Mouse (Mus musculus) activated CD4-positive, CD25-positive, alpha-beta regulatory T cell, adult 4 months (primary cell): ENCODE measurements at regions not wholly inside any gene's neighbourhood (a gene's known extent, or its start where the extent isn't known, plus 50 kb on each side); places are given as distances from the start of the nearest gene placed in this dataset.

Experiments
- ATAC-seq: one replicate; pipeline ENCODE4 v1.8.0; 2017

DNA sequence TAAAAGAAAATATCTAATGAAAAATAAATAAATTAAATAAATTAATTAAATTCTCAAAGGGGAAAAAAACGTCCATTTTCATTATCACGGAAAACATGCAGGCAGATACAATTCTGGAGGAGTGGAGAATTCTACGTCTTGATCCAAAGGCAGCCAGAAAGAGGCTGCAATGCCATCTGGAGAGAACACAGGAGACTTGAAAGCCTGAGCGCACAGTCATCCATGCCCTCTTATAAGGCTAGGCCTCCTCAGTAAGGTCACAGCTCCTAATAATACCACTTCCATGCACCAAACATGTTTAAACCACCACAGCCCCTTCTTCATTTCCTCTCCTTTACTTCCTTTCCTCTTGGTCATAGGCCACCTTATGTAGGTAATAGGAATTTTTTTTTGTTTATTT is 307.1 kb downstream of the Etv1 start:
- ATAC-seq, result no peak

DNA sequence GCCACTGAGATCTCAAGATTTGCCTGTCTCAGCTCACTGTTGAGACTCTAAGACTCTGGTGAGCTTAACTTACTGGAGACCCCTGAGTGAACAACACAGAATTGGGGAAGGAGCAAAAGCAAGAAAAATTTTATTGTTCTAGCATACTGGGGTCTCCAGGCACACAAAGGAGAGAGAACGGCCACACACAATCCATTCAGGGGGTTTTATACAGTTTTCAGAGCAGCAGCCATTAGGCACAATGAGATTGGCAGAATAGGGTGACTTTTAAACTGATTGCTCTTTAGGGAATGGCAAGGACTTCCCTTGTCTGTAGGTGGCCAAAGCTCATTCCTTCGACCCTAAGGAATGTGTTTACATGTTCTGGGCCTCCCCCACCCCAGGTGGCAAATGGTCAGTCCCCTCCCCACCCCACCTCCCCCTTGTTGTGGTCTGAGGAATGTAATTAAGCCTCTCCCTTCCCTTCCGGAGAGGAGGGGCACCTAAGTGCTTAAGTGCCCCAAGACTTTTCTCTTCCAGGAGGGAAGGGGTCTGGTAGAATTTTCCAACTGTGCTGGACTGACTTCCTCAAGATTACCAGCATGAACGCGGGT is 315.6 kb downstream of the Etv1 start:
- no peak for ATAC-seq

DNA sequence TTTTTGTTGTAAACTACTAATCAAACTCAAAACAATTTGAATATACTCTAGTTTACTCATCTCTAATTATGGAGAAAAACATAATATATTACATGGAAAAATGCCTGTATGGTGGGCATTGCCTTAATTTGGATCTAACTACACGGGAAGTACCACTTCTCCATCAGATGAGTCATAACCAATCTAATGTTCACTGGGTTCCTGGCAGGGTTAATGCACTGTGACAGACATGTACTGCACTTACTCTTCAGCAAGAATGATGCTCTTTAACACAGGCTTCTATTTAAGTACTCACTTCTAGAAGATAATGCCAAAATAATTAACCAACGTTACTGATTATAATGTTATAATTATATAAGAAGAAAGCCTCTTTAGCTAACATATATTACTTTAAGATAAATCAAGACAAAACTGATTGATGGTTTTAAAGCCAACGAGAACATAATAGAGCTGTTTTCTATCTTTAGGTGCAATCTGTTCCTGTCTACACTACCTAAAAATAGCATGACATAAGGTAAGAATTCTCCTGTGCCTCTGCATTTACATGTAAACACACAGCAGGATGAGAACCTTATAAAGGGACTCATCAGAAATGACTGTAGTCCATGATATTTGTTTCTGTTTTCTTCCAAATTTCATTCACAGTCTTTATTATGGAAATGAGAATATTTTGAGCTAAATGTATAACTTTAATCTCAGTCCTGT is 344.4 kb downstream of the Etv1 start:
- ATAC-seq, result no peak

DNA sequence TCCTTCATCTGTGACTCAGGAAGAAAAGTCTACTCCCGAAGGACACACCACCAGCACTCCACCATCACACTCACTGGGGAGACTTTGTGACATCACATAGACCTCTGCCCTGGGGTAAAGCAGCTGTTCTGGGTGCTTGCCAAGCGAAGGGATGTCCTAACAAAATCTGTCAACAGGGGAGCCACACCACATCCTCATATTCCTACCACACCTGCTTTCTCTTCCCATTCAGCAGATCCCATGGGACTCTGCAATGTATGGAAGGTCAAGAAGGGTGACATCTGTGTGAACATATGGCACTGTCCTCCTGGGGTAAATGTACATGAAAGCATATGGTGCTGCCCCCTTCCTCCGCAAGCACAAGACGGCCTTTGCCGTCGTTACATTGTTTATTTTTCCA is 375.5 kb downstream of the Etv1 start:
- no peak for ATAC-seq

DNA sequence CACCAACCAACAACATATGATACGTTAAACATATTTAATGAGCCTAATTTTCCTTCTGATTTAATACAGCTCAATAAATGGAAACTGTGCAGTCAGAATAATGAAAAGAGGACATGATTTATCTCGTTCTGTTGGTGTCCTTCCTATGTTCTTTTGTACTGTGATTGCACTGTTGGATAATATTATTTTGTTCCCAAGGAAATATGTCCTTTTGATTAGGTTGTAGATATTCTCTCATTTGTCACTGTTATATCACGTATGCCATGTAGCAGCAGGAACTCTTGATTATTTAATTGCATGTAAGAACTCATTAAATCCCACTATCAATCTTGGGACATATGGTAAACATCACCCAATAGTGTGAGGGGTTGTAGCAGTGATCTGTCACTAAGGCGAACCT is 397.8 kb downstream of the Etv1 start:
- no peak for ATAC-seq

DNA sequence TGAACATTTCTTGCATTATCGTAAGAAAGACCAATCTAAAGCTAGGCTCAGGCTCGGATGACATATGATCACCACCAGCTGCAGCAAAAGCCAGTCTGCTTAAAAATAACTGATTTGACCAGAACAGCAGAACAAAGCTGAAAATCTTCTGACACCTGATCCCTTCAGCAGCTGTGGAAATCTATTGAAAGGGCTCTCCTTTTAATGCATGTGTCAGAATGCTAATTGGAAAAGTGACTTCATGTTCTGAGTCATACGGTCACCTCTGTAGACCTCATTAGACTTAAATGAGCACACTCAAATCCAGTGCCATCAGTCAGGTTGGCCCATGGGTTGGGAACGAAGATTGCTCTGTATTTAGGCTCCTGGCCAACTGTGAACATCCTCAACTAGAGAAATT is 444.9 kb downstream of the Etv1 start:
- ATAC-seq, result no peak

DNA sequence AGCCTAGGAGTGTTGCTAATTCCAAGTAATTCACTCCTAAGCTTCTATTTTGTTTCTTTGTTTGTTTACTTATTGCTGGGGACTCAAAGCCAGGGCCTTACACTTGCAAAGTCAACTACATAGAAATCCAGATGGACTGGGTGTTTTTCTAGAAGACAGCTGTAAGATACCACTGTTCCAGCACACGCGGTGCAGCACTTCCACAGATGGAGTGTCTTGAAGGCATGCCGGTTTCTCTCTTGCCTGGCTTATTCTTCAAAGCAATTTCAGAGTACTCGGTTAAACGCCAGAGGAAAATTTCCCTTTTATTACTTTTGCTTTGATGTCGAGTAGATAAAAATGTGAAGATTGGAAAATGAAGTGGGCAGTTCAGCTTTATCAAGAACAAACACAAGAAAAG is 477.4 kb downstream of the Etv1 start:
- ATAC-seq, result no peak

DNA sequence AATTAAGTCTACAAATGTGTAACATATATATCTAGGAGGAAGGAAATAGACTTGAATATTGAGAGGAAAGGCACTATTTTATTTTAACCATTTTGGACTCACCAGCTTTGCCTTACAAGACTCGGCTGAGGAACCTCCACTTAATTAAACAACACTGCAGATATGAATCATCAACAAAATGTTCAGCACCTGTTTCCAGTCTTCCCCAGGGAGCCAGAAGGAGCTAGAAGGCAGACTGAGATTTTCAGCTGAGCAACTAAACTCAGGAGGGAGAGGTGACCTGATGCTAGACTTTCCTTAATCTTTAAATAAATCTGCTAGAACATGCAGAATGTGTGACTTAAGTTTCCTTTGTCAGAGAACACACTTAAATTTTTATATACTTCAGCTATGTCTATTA is 478.4 kb downstream of the Etv1 start:
- no peak for ATAC-seq

DNA sequence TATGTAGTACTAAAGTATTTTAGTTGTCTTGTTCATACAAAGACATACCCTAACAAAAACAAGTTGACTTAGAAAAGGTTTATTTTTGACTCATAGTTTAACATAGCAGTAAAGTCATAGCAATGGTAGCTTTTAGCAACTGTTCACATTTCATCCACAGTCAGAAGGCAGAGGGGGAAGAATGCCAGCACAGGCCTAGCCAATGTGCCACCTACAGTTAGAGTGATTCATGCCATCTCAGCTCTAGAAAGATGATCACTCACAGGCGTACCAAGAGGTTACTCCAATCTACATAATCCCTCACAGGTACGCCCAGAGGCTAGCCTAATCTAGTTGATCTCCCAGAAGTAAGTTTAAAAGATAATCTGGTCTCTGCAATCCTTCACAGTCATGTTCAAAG is 510.5 kb downstream of the Etv1 start:
- ATAC-seq, result no peak

DNA sequence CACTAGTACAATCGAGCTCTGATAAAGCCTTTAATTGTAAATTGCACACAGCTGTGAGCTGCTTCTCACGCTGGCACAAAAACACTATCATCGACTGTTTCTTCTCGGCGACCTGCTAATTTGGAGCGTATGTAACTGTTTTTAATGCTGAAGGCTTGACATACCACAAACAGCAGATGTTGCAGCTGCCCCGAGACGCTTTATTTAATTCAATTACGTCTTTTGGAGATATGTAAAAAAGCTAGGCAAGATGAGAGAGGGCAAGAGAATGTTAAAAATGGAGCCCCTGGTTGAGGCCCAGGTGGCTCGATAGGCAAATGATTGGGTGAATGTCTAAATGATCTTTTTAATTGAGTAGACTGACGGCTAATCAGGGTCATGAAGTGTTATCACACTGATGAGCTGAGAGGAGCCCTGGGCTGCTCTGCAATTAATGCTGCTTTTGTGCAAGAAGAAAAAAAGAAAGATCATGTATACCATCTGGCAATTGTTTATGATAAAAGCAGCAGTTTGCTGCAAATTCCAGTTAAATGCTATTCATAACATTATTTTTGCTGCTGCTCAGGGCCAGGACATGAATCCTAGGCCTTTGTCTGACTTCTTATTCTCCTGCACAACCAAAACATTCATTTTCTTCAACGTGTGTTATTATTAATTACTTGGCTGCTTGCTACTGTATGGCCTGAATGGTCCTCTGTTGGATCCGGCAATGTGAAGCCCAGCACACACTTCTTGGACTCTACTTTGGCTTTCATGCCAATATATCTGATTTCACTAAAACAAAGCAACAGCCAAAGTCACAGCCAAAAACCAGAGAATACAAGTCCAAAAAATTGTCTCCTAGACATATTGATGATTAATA is 522.4 kb downstream of the Etv1 start:
- no peak for ATAC-seq

DNA sequence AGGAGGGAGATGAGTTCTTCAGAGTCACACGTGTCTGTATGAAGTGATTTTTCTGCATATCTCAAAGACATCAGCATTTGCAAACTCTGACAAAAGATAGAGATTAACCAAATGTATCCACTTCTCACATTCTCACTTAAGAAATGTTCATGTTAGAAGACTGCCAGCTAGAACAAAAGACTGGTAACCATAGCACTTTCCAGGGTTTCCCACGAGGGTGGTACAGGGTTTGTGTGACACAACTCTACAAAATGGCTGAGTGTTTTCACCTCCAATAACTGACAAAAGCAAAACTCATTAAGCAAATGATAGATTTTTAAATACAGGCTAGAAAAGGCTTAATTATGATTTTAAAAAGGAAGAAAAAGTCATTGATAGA is 523.0 kb downstream of the Etv1 start:
- ATAC-seq, result no peak

DNA sequence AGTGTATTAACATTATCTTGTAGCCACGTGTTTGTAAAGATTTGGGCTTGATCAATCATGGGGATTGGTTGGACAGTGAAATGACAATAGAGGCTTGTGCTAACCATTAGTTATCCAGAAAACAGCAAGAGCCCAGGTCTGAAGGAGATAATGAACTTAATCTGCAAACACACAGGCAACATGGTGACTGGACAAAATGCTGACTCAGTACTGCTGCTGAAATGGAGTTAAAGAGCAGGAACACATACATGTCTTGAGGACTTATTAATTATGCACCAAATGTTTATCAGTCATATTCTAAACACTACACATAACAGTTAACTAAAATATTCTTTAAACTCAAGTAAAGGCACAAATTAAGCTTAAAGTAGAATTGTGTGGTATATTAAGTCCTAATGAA is 528.6 kb downstream of the Etv1 start:
- no peak for ATAC-seq

DNA sequence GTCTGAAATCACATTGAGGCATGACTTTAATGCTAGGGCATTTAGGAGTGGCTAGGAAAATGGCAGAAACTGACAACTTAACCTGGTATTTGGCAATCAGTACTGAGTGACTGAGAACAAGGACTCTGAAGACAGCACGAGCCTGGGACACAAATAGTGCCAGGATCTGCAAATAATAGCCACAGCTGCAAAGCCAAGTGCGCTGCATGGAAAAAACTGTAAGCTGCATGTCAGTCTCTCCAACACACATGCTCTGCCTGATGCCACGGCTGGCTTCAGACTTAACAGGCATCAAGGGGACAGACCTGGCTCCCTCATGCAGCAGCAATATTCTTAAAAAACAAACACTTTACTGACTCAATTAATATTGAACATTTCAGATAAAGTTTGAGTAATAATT is 530.7 kb downstream of the Etv1 start:
- ATAC-seq, result no peak

DNA sequence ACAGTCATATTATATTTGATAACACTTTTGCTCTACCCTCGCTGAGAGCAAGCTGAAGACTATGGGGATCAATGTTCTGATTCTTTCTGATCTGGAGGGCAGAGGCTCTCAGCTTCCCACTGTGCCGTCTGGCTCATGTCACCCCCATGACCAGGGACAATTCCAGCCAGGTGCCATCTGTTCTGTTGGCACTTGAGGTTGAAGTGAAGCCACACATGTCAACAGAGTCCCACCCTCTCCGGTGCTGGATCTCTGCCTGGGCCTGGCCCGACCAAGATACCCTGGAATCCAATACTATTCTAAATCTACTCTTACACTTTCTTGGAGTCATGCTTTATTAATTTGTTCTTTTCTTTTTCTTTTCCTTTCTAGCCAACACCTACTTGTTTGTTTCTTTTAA is 538.0 kb downstream of the Etv1 start:
- no peak for ATAC-seq

DNA sequence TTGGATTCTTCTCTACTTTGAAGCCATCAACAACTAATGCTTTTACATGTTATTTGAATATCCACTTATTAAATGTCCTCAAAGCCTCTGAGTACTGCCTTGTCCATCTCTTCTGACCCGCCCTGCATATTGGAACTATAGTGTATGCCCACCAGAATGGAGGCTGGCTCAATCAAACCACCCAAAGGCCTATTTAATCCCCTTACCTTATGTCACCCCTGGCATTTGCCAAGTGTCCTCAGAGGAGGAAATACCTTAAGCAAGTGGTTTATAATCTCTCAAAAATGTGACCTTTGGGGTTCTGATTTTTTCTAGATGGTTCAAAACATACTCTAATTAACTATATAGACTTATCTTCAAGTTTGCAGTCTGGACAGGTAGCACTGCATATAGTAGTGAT is 542.3 kb downstream of the Etv1 start:
- ATAC-seq, result no peak

DNA sequence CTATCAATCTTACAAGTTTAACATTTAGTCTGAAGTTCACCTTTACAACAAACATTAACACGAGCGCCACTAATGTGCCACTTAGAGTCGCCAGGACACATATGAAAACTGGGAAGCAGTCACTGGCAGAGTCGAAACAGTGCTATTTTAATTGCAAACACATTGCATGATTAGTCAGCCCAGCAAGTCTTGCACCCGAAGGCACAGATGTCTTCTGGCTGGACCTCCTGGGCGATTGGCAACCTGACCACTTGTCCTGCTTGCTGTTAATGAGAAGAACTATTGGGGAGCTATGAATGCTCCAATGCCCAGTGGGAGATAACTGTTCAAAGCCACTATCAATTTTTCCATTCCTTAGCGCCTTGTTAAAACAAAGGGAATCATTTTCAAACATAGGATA is 547.0 kb downstream of the Etv1 start:
- ATAC-seq, result no peak

DNA sequence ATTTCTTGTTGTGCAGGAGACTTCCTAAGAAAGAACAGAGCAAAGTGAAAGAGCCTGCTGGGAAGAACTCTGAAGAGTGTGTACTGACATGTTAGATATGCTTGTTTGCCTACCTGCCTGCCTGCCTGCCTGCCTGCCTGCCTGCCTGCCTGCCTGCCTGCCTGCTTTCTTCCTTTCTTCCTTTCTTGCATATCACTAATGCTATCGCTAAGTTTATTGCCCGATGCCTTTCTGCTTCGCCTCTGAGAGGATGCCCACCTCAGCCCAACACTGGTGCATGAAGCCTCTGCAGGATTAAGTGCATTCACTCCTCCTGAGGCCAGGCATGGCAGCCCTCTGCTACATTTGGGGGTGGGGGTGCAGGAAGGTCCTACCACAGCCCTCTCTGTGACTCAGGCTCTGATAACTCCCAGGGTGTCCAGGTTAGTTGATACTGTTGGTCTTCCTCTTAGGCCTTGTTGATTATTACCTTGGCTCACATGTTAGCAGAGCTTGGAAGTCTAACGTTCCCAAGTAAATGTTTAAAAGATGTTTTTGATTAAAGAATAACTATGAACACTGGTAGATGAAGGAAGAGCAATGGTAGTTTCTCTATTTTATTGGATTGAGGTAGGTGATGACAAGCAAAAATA is 547.6 kb downstream of the Etv1 start:
- no peak for ATAC-seq

DNA sequence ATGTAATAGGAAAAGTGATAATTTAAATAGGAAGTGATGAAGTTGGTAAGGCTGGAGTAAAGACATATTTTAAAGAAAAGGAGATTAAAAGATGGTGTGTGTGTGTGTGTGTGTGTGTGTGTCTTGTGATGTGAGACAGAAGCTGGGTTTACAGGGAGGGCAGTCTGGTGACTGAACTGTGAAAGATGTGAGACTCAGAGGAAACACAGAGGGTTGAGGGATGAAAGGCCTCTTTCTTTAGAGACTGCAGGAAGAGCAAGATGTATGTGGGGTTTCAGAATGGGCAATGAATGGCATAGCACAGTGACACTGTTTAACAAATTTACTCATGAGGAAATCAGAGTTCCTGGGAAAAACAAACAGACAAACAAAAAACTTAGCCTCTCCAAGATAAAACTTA is 549.2 kb downstream of the Etv1 start:
- no peak for ATAC-seq

DNA sequence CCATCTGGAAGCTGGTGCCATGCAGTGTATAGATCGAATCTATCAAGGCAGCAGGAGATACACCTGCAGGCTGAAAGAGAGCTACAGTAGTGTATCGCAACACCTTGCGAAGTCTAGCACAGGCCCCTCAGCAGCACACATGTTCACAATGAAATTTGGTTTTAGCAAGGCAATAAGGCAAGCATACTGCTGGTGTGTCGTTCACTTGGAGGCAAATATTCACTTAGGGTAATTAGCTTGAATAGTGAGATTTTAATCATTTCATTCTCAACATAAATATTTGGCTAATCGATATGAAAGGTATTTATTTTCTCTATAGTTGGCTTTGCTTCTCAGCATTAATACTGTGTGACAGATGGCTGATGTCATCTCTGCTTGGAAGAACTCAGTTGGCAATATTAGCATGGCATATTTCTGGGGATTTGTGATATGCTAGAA is 559.9 kb downstream of the Etv1 start:
- ATAC-seq, result no peak

DNA sequence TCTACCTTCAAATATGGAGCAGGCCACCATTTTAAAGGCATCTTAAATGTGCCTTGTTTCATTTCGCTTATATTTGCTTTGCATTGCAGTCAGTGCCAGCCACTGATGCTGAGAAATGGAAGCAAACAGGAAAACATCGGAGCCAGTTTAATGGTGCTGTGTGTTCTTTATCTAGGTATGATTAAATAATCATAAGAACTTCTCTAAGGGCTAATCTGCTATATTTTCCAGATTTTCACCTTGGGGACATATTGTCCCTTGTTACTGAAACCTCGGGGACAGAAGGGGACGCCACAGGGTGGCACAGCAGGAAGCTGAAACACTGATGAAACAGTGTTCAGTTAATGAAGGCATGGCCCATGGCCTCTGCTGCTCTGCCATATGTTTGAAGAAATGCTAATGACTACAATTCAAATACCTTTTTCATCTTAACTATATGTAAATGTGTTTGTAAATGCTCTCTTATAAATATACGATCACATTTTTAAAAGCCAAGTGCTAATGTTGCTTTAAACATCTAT is 562.6 kb downstream of the Etv1 start:
- ATAC-seq, result no peak

DNA sequence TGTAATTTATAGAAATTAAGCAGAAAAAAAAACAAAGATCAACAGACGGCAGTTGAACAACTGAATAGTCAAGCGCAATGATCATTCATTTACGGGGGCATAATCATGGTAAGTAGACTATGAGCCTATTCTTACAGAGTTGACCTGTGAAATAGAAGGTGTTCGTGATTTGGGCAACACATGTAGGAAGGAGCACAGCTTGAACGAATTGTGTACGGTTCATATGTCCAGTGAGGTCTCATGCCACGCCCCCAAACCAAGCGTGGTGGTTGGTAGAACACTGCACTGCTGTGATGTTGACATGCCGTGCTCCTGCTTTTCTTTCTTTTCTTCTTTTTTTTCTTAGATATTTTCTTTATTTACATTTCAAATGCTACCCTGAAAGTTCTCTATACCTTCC is 563.1 kb downstream of the Etv1 start:
- no peak for ATAC-seq

DNA sequence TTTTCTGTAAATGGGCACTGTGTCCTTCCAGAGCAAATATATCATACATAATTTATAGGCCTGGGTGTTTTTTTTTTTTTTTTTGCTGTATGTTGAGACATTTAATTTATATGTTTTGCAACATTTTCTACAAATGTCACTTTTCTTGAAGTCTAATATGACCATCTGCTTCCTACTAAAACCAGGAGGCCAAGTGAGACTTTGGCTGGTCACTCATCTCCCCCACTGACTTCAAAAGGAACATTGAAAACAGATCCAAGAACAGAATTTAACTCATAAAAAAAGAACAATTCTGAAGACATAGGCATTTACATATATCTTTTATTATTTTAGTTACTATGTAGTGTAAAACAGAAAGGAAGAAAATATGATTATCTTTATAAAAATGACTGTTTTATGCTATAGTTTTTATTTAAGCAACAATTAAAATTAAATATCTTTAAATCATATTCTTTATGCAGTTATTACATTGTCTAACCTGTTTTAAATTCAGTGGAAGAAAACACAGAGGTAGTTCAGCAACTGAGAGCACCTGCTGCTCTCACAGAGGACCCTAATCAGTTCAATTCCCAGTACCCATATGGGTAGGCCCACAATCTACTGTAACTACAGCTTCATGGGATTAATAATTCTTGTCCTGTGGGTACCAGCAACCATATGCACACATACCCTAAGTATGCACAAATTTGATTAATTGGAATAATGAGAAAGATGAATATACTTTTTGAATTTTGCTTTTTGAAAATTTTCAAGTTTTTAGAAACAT is 592.5 kb downstream of the Etv1 start:
- no peak for ATAC-seq

DNA sequence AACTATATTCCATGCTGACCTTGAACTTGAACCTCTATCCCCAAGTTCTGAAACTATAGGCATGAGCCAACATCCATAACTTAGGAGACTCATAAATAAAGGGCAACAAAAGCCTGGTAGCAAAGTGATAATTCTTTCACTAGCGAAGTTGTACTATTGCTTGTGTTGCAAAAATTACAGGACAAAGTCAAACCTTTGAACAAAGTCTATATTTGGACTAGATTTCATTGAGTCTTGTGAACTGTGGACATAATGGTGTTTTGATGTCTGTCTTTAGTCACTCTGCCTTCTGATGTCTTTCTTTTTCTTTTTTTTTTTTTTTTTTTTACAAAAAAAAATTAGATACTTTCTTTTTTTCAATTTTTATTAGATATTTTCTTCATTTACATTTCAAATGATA is 594.5 kb downstream of the Etv1 start:
- ATAC-seq, result no peak
